Mouse (Mus musculus) stomach, embryonic 16.5 days (tissue): Measurements from ENCODE around the gene Sergef. TPM values are rescaled to one million over a fixed set of nuclear protein-coding genes. Genes with fewer than 3 reads are reported as not detected.

ENCODE experiments used
- ATAC-seq: fragments of 200-750 bp; cut with Nextera tagmentation; 2 replicates; pipeline ENCODE4 v1.8.0; 2017; ENCODE audit warnings: moderate number of reproducible peaks, moderate TSS enrichment; ENCODE audit not compliant: insufficient read depth, low FRiP score
- H3K27ac ChIP-seq: fragments of 300-500 bp; sonication (generic); 2 replicates; pipeline ENCODE4 v1.5.1; 2014; ENCODE audit warnings: low read length
- H3K27me3 ChIP-seq: fragments of 300-500 bp; sonication (generic); 2 replicates; pipeline ENCODE4 v1.6.1; 2014; ENCODE audit warnings: low read length, control low read depth, mixed read lengths; ENCODE audit not compliant: control insufficient read depth, insufficient read depth
- H3K36me3 ChIP-seq: fragments of 300-500 bp; sonication (generic); 2 replicates; pipeline ENCODE4 v1.6.1; 2014; ENCODE audit warnings: low read length; ENCODE audit not compliant: control insufficient read depth, insufficient read depth
- H3K4me1 ChIP-seq: fragments of 300-500 bp; sonication (generic); 2 replicates; pipeline ENCODE4 v1.6.1; 2014; ENCODE audit warnings: low read length, control low read depth, mixed read lengths; ENCODE audit not compliant: control insufficient read depth, insufficient read depth
- H3K4me2 ChIP-seq: fragments of 300-500 bp; sonication (generic); 2 replicates; pipeline ENCODE4 v1.6.1; 2014; ENCODE audit warnings: low read depth, low read length, mixed read lengths
- H3K4me3 ChIP-seq: fragments of 300-500 bp; sonication (generic); replicated peaks from 2 replicates; pipeline ENCODE4 v1.5.1; 2014; ENCODE audit warnings: mild to moderate bottlenecking, low read length
- H3K9ac ChIP-seq: fragments of 300-500 bp; sonication (generic); 2 replicates; pipeline ENCODE4 v1.6.1; 2014; ENCODE audit warnings: low read length
- H3K9me3 ChIP-seq: fragments of 300-500 bp; sonication (generic); replicated peaks from 2 replicates; pipeline ENCODE4 v1.6.1; 2016; ENCODE audit warnings: low read length, control low read depth; ENCODE audit not compliant: control insufficient read depth
- WGBS: fragments of 180-500 bp; shearing (Covaris S2); extraction: QIAGEN DNeasy Blood & Tissue Kit; methylation state at CpG from one replicate; pipeline ENCODE4 v1.1.7; 2014; 5-methylcytosine and 5-hydroxymethylcytosine counted together
- polyA plus RNA-seq: library from polyadenylated mRNA; unstranded; fragments of >200 nt; fragmentation: Nextera tagmentation; extraction: Ambion mirVana; gene quantifications from 2 replicates; pipeline ENCODE4 v1.2.1, GENCODE M21; 2015

The Sergef gene
- polyA plus RNA-seq, 1 experiment from 2014 or later, result 14.9 TPM

- Histone ChIP-seq H3K4me2 (no peak overlapping the region), H3K9me3 (no peaks in the 10 kb centered on the region), H3K36me3 (no peaks in the 10 kb centered on the region), H3K9ac (no peak overlapping the region), H3K27me3 (no peaks in the 10 kb centered on the region), H3K27ac (no peak overlapping the region), H3K4me3 (no peak overlapping the region), H3K4me1 (0 out of 2 replicates have a peak, but pooled peaks cover 4% of the 10 kb centered on the region)
- ATAC-seq, result peak; percentile 60; the same call in 1 of the 2 replicates
- WGBS, result 67% methylated on average over 3 of the region's 3 CpGs
These were observed 170.1 kb downstream of the Sergef start for GRCm38 (mm10) chr7:46469542-46469941.

- H3K4me3 ChIP-seq, result no peak overlapping the region
- 55% methylated on average over 7 of the region's 7 CpGs for WGBS
- no peak overlapping the region for H3K9ac ChIP-seq
- no peak for ATAC-seq
- H3K36me3 ChIP-seq, result no peaks in the 10 kb centered on the region
- 0 out of 2 replicates have a peak, but pooled peaks cover 4% of the 10 kb centered on the region for H3K4me1 ChIP-seq
- no peak overlapping the region for H3K27ac ChIP-seq
- H3K9me3 ChIP-seq, result no peaks in the 10 kb centered on the region
- no peak overlapping the region for H3K4me2 ChIP-seq
- no peaks in the 10 kb centered on the region for H3K27me3 ChIP-seq
These were observed 173.1 kb downstream of the Sergef start for GRCm38 (mm10) chr7:46466422-46466981.

GRCm38 (mm10) chr7:46463136-46463535 lies 176.5 kb downstream of the Sergef start:
- H3K27me3 ChIP-seq, result no peaks in the 10 kb centered on the region
- H3K36me3 ChIP-seq, result no peaks in the 10 kb centered on the region
- 73% methylated on average over 8 of the region's 8 CpGs for WGBS
- no peaks in the 10 kb centered on the region for H3K4me1 ChIP-seq
- H3K9me3 ChIP-seq, result no peaks in the 10 kb centered on the region
- no peak overlapping the region for H3K27ac ChIP-seq
- no peak for ATAC-seq
- no peak overlapping the region for H3K4me2 ChIP-seq
- H3K4me3 ChIP-seq, result no peak overlapping the region
- H3K9ac ChIP-seq, result no peak overlapping the region

- Histone ChIP-seq H3K36me3 (no peaks in the 10 kb centered on the region), H3K9ac (no peak overlapping the region), H3K9me3 (no peaks in the 10 kb centered on the region), H3K4me1 (no peaks in the 10 kb centered on the region), H3K4me2 (no peak overlapping the region), H3K27me3 (no peaks in the 10 kb centered on the region), H3K27ac (no peak overlapping the region), H3K4me3 (no peak overlapping the region)
- 62% methylated on average over 8 of the region's 8 CpGs for WGBS
- no peak for ATAC-seq
These were observed 177.3 kb downstream of the Sergef start for GRCm38 (mm10) chr7:46462287-46462686.

GRCm38 (mm10) chr7:46459605-46460245 lies 179.9 kb downstream of the Sergef start:
- ATAC-seq, result no peak; the same call in 1 of the 2 replicates
- Histone ChIP-seq H3K9ac (no peak overlapping the region), H3K4me2 (no peak overlapping the region), H3K27ac (no peak overlapping the region), H3K4me3 (no peak overlapping the region), H3K36me3 (no peaks in the 10 kb centered on the region), H3K4me1 (no peaks in the 10 kb centered on the region), H3K9me3 (no peaks in the 10 kb centered on the region), H3K27me3 (no peaks in the 10 kb centered on the region)
- 58% methylated on average over 9 of the region's 9 CpGs for WGBS

GRCm38 (mm10) chr7:46459200-46459599 lies 180.4 kb downstream of the Sergef start:
- WGBS, result 88% methylated on average over 2 of the region's 2 CpGs
- Histone ChIP-seq H3K36me3 (no peaks in the 10 kb centered on the region), H3K27ac (no peak overlapping the region), H3K4me3 (no peak overlapping the region), H3K9ac (no peak overlapping the region), H3K4me2 (no peak overlapping the region), H3K4me1 (no peaks in the 10 kb centered on the region), H3K27me3 (no peaks in the 10 kb centered on the region), H3K9me3 (no peaks in the 10 kb centered on the region)
- ATAC-seq, result no peak

- Histone ChIP-seq H3K4me2 (no peak overlapping the region), H3K9ac (no peak overlapping the region), H3K36me3 (no peaks in the 10 kb centered on the region), H3K27ac (no peak overlapping the region), H3K4me1 (no peaks in the 10 kb centered on the region), H3K4me3 (no peak overlapping the region), H3K9me3 (no peaks in the 10 kb centered on the region), H3K27me3 (no peaks in the 10 kb centered on the region)
- no peak for ATAC-seq
- 69% methylated on average over 3 of the region's 3 CpGs for WGBS
These were observed 181.7 kb downstream of the Sergef start for GRCm38 (mm10) chr7:46457889-46458288.

GRCm38 (mm10) chr7:46453930-46454679 lies 185.5 kb downstream of the Sergef start:
- Histone ChIP-seq H3K4me1 (no peaks in the 10 kb centered on the region), H3K4me3 (no peak overlapping the region), H3K9me3 (no peaks in the 10 kb centered on the region), H3K27ac (no peak overlapping the region), H3K9ac (no peak overlapping the region), H3K36me3 (no peaks in the 10 kb centered on the region), H3K4me2 (no peak overlapping the region), H3K27me3 (no peaks in the 10 kb centered on the region)
- no peak for ATAC-seq
- WGBS, result 52% methylated on average over 10 of the region's 10 CpGs

- Histone ChIP-seq H3K9ac (no peak overlapping the region), H3K36me3 (no peaks in the 10 kb centered on the region), H3K4me3 (no peak overlapping the region), H3K9me3 (no peaks in the 10 kb centered on the region), H3K27me3 (no peaks in the 10 kb centered on the region), H3K27ac (no peak overlapping the region), H3K4me1 (no peaks in the 10 kb centered on the region), H3K4me2 (no peak overlapping the region)
- ATAC-seq, result no peak
- WGBS, result 50% methylated on average over 6 of the region's 6 CpGs
These were observed 190.5 kb downstream of the Sergef start for GRCm38 (mm10) chr7:46448922-46449645.
